Mouse (Mus musculus) heart, adult 2 months (tissue): Measurements from ENCODE around the gene Ccdc8. TPM values are rescaled to one million over a fixed set of nuclear protein-coding genes. Genes with fewer than 3 reads are reported as not detected.

Experiments used
- DNase-seq, 2 experiments: peaks; one replicate each; pipeline ENCODE4 v3.0.0; 2021
- H3K27ac ChIP-seq: fragments of 200-600 bp; 2 replicates; pipeline ENCODE4 v1.8.1; 2022
- H3K27me3 ChIP-seq: fragments of 200-500 bp; 2 replicates; pipeline ENCODE4 v1.6.1; 2012; ENCODE audit warnings: mild to moderate bottlenecking, low read length, inconsistent platforms, mixed read lengths; ENCODE audit not compliant: control insufficient read depth, insufficient read depth
- H3K36me3 ChIP-seq: fragments of 200-500 bp; 2 replicates; pipeline ENCODE4 v1.6.1; 2012; ENCODE audit warnings: low read length, inconsistent platforms; ENCODE audit not compliant: control insufficient read depth, insufficient read depth
- H3K4me1 ChIP-seq: fragments of 200-500 bp; 2 replicates; pipeline ENCODE4 v1.6.1; 2011; ENCODE audit warnings: low read length; ENCODE audit not compliant: control insufficient read depth, insufficient read depth
- H3K4me3 ChIP-seq: fragments of 200-600 bp; 2 replicates; pipeline ENCODE4 v1.8.1; 2022
- H3K79me2 ChIP-seq: fragments of 200-500 bp; replicated peaks from 2 replicates; pipeline ENCODE4 v1.6.1; 2012; ENCODE audit warnings: mild to moderate bottlenecking, inconsistent platforms, low read length, moderate library complexity, mixed read lengths; ENCODE audit not compliant: control insufficient read depth, insufficient read depth
- H3K9ac ChIP-seq: fragments of 200-500 bp; 2 replicates; pipeline ENCODE4 v1.6.1; 2012; ENCODE audit warnings: low read depth, mild to moderate bottlenecking, control low read depth, inconsistent platforms, low read length, mixed read lengths
- CTCF ChIP-seq: fragments of 200-600 bp; IDR thresholded peaks from 2 replicates; pipeline ENCODE4 v1.8.1; 2022; ENCODE audit warnings: antibody characterized with exemption, mild to moderate bottlenecking, moderate library complexity
- EP300 ChIP-seq: fragments of 200-500 bp; IDR thresholded peaks from 2 replicates; pipeline ENCODE4 v1.6.1; 2011; ENCODE audit warnings: low read depth, low read length, control low read depth; ENCODE audit not compliant: insufficient read depth
- POLR2A ChIP-seq: fragments of 200-500 bp; IDR thresholded peaks from 2 replicates; pipeline ENCODE4 v1.6.1; 2011; ENCODE audit warnings: mild to moderate bottlenecking, low read depth, low read length, control low read depth; ENCODE audit not compliant: insufficient read depth
- WGBS: fragments of 180-500 bp; shearing (Covaris S2); methylation state at CpG from one replicate; pipeline ENCODE4 v1.1.7; 2018; 5-methylcytosine and 5-hydroxymethylcytosine counted together
- intact Hi-C: fragments of 180-260 bp; cut with DNase I; formaldehyde crosslinking; loops from one replicate; pipeline ENCODE4 v1.15.1; 2025
- long read RNA-seq: library from polyadenylated mRNA; stranded (forward); transcript quantifications from one replicate; pipeline ENCODE4 v2.0.0, GENCODE M21; 2021
- polyA plus RNA-seq: library from polyadenylated mRNA; depleted of rRNA; stranded (reverse); fragments of >200 nt; gene quantifications from 2 replicates; pipeline ENCODE4 v1.2.3, GENCODE M21; 2012; rRNA removed
- total RNA-seq, 2 experiments: library from RNA; stranded (reverse); gene quantifications; 2 replicates each; pipeline ENCODE4 v1.2.3; 2021

The Ccdc8 gene
- 1 to 10 TPM; 4.0 to 4.4 TPM for total RNA-seq
- polyA plus RNA-seq, result 2.7 and 4.2 TPM in 2 replicates
- long read RNA-seq, full-length matches to known transcripts, result 2 of 2 reads
- long read RNA-seq, partial matches to known transcripts, result 0 of 2 reads
- long read RNA-seq, other reads (novel, unspliced or antisense), result 0 of 2 reads

DNA sequence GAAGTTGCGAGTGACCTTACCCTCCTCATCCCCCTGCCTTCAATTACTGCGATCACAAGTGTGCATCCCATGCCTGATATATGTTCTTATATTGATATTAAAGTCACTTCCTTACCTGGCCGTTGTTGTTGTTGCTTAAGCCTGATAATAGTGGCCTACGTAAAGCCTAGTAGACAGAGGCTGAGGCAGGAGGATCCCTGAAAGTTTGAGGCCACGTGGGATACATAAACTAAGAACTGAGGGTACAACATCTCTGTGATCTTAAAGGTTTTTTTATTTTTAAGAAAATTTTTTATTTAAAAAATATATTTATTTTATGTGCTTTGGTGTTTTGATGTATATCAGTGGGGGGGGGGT lies at the start of gene Ccdc8:
Gene Ccdc8, plus strand, starts transcription at position 258 of the 357 bp plus-strand sequence.
- H3K4me1 ChIP-seq, result peaks cover 4% of the 10 kb centered on the region
- no peaks in the 10 kb centered on the region for H3K79me2 ChIP-seq
- peak within 1 kb of the TSS; percentile 62 for H3K4me3 ChIP-seq
- no peak within 1 kb of the TSS; the same call in 1 of the 2 replicates for H3K9ac ChIP-seq
- no peak for DNase-seq
- no peak within 1 kb of the TSS; the same call in 1 of the 2 replicates for H3K27ac ChIP-seq
- WGBS, result 95% methylated on average over 5 of the region's 5 CpGs
- H3K36me3 ChIP-seq, result no peaks in the 10 kb centered on the region
- no peaks in the 10 kb centered on the region for H3K27me3 ChIP-seq
- no peak for TF ChIP-seq EP300
- TF ChIP-seq CTCF, result no peak
- TF ChIP-seq POLR2A, result no peak
- intact Hi-C loops, result no loop called here

DNA sequence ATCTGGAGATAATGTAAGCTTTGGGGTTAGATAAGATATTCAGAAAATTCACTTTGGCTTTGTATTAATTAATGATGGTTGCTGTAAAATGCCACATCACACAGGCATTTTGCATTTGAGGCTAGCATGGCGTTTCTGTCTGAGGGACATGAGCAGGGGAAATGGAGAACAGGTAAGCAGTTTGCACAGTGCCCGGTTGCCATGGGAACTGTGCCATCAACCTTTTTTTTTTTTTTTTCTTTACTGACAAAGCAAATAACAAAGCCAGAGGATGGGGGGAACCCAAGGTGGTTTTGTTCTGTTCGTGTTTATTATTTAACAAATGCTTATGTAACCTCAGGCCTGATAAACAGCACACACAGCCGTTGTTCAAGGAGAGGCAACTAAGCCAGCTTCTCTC lies 49.6 kb upstream of the Ccdc8 start:
- no peaks in the 10 kb centered on the region; the same call in 1 of the 2 replicates for H3K4me1 ChIP-seq
- H3K9ac ChIP-seq, result no peak overlapping the region
- H3K27ac ChIP-seq, result no peak overlapping the region
- H3K4me3 ChIP-seq, result no peak overlapping the region
- H3K79me2 ChIP-seq, result no peaks in the 10 kb centered on the region
- intact Hi-C loops, result no loop called here
- no peaks in the 10 kb centered on the region for H3K27me3 ChIP-seq
- TF ChIP-seq POLR2A (no peak), EP300 (no peak), CTCF (no peak)
- no peaks in the 10 kb centered on the region for H3K36me3 ChIP-seq
- DNase-seq, result no peak
- 71% methylated on average over 4 of the region's 4 CpGs for WGBS

DNA sequence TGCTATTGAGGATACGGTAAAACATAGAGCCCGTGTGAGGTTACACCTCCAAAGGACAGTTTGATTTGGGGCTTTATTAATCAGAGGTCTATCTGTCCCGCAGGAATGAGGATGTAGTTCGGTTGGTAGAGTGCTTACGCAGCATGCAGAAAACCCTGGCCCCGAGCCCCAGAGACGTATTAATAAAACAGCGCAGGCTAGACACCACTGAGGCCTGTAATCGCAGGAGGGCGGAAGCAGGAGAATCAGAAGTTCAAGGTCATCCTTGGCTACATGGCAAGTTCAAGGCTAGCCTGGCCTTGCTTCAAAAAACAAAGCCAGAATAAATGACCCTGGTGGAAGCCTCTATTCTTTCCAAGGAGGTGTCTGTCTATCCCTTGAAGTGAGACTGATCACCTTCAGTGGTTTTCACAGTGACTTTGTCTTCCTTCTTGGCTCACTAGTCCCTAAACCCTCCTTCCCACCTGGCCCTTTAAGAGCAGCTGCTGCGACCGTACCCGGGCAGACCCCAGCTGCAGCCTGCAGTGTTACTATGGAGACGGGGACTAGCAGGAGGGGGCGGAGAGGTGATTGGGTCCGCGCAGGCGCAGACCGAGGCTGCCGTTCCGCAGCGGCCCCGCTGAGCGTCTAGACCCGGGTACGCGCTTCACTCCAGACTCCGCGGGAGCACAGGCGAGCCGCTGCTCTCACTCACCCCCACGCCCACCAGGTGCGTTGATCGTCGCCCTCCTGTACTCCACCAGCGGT lies 48.3 kb upstream of the Ccdc8 start, which contains the start of gene Pnmal2:
Gene Pnmal2, plus strand, starts transcription at position 622 of the 747 bp plus-strand sequence.
- peak within 1 kb of the TSS; percentile 84 for H3K9ac ChIP-seq
- intact Hi-C loops, result no loop called here
- no peaks in the 10 kb centered on the region for H3K27me3 ChIP-seq
- H3K36me3 ChIP-seq, result no peaks in the 10 kb centered on the region
- peak within 1 kb of the TSS; percentile 59 for H3K4me3 ChIP-seq
- TF ChIP-seq CTCF (no peak), EP300 (no peak), POLR2A (peak; percentile 44; the same call in 1 of the 2 replicates)
- DNase-seq, result peak; percentile 81 to 84
- H3K4me1 ChIP-seq, result peaks cover 1% of the 10 kb centered on the region; the same call in 1 of the 2 replicates
- 24% methylated on average over 36 of the region's 36 CpGs for WGBS
- H3K27ac ChIP-seq, result peak within 1 kb of the TSS; percentile 56
- H3K79me2 ChIP-seq, result no peaks in the 10 kb centered on the region

DNA sequence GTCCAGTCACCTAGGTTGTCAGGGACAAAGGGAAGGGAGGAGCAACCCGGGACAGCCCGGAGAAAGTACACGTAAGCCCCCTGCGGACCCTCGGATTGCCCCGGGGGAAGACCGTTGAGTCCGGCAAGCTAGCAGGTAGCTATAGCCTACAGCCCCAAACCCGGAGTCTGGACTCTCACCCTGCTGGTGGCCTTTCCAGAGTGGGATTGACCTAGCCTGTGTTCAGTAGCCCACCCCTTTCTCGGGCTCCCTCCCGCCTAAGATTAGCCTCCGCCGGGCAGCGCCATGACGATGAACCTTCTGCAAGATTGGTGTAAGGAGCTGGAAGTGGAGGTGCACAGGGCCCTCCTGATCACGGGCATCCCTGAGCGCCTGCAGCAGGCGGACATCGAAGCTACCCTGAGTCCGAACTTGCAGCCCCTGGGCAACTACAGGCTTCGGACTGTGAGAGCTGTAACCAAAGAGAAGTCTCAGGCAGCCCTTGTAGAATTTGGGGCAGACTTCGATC lies 47.6 kb upstream of the Ccdc8 start:
- TF ChIP-seq POLR2A (no peak), EP300 (no peak), CTCF (no peak)
- Histone ChIP-seq H3K27me3 (no peaks in the 10 kb centered on the region), H3K27ac (peak overlapping the region; percentile 56), H3K4me3 (peak overlapping the region; percentile 59), H3K36me3 (no peaks in the 10 kb centered on the region), H3K4me1 (peaks cover 2% of the 10 kb centered on the region; the same call in 1 of the 2 replicates), H3K79me2 (no peaks in the 10 kb centered on the region), H3K9ac (peak overlapping the region; percentile 84)
- intact Hi-C loops, result no loop called here
- WGBS, result 8% methylated on average over 22 of the region's 22 CpGs
- DNase-seq, result peak in 1 of 2 experiments; percentile 42

DNA sequence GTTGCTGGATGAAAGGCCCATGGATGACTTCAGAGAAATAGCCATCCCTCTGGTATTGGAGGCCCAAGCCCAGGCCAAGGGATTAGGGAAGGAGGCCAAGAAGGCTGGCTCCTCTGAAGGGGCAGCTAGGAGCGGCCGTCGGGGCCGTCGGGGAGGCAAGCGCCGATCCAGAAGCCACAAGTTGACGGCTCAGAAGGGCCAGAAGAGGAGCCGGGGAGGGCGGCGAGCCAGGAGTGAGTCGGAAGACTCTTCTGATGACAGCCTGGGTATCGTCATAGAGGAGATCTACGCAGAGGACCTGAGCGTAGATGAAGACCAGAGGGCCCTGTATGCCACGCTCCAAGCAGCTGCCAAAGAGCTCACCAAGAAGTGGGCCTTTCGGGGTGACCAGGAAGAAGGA lies 47.1 kb upstream of the Ccdc8 start:
- peak overlapping the region; percentile 59; the same call in 1 of the 2 replicates for H3K4me3 ChIP-seq
- peak in 1 of 2 experiments; percentile 20 for DNase-seq
- H3K79me2 ChIP-seq, result no peaks in the 10 kb centered on the region
- no peaks in the 10 kb centered on the region for H3K27me3 ChIP-seq
- no peak overlapping the region; the same call in 1 of the 2 replicates for H3K27ac ChIP-seq
- H3K4me1 ChIP-seq, result peaks cover 3% of the 10 kb centered on the region; the same call in 1 of the 2 replicates
- intact Hi-C loops, result no loop called here
- WGBS, result 34% methylated on average over 17 of the region's 17 CpGs
- no peak overlapping the region for H3K9ac ChIP-seq
- H3K36me3 ChIP-seq, result no peaks in the 10 kb centered on the region
- no peak for TF ChIP-seq POLR2A
- TF ChIP-seq CTCF, result no peak
- no peak for TF ChIP-seq EP300
